Mouse (Mus musculus) ES-E14 (cell line): ENCODE data around the gene Itpr2. TPM values are rescaled to one million over a fixed set of nuclear protein-coding genes. Genes with fewer than 3 reads are reported as not detected.

ENCODE experiments used
- DNase-seq: peaks from one replicate; pipeline ENCODE4 v3.0.0-alpha.2; 2013; ENCODE audit warnings: low read depth, low spot score
- H3K27ac ChIP-seq: 2 replicates; pipeline ENCODE4 v1.5.1; 2012; ENCODE audit warnings: low read depth, mild to moderate bottlenecking, low read length, moderate library complexity, mixed read lengths; ENCODE audit not compliant: poor library complexity, insufficient read depth, severe bottlenecking
- H3K36me3 ChIP-seq: 2 replicates; pipeline ENCODE4 v1.6.1; 2012; ENCODE audit warnings: mild to moderate bottlenecking, low read length, moderate library complexity, mixed read lengths; ENCODE audit not compliant: control insufficient read depth, poor library complexity, insufficient read depth, severe bottlenecking
- H3K4me1 ChIP-seq, 2 experiments: fragments of 150-350 bp in 1 of 2; sonication (generic) in 1 of 2; 2 replicates each; pipeline ENCODE4 v1.6.1; 2012; ENCODE audit warnings: low read length in 2 of 2, mild to moderate bottlenecking in 1 of 2, mixed read lengths in 1 of 2; ENCODE audit not compliant: control insufficient read depth in 2 of 2, insufficient read depth in 2 of 2, poor library complexity in 1 of 2
- H3K4me3 ChIP-seq, 2 experiments: fragments of 150-350 bp in 1 of 2; sonication (generic) in 1 of 2; 2 replicates each; pipeline ENCODE4 v1.5.1; 2012; ENCODE audit warnings: low read length in 2 of 2, low read depth in 1 of 2, mild to moderate bottlenecking in 1 of 2, mixed read lengths in 1 of 2; ENCODE audit not compliant: insufficient read depth in 1 of 2, poor library complexity in 1 of 2, severe bottlenecking in 1 of 2
- H3K9ac ChIP-seq: 2 replicates; pipeline ENCODE4 v1.6.1; 2012; ENCODE audit warnings: low read depth, mild to moderate bottlenecking, low read length, mixed read lengths; ENCODE audit not compliant: poor library complexity, insufficient read depth, severe bottlenecking
- H3K9me3 ChIP-seq: fragments of 150-350 bp; sonication (generic); 2 replicates; pipeline ENCODE4 v1.6.1; 2012; ENCODE audit warnings: low read depth, mild to moderate bottlenecking, low read length; ENCODE audit not compliant: control insufficient read depth, insufficient read depth
- CHD2 ChIP-seq: IDR thresholded peaks from 2 replicates; pipeline ENCODE4 v1.6.1; 2014; ENCODE audit warnings: mild to moderate bottlenecking, low read depth, low read length, inconsistent platforms
- HCFC1 ChIP-seq: IDR thresholded peaks from 2 replicates; pipeline ENCODE4 v1.6.1; 2012; ENCODE audit warnings: low read length, inconsistent platforms, borderline replicate concordance; ENCODE audit not compliant: insufficient read depth
- MAFK ChIP-seq: IDR thresholded peaks from 2 replicates; pipeline ENCODE4 v1.6.1; 2014; ENCODE audit warnings: mild to moderate bottlenecking, low read depth, low read length, inconsistent platforms; ENCODE audit not compliant: insufficient read depth
- ZC3H11A ChIP-seq: IDR thresholded peaks from 2 replicates; pipeline ENCODE4 v1.6.1; 2012; ENCODE audit warnings: low read depth, mild to moderate bottlenecking, inconsistent platforms, low read length, borderline replicate concordance
- ZNF384 ChIP-seq: IDR thresholded peaks from 2 replicates; pipeline ENCODE4 v1.6.1; 2012; ENCODE audit warnings: low read depth, low read length, inconsistent platforms
- in situ Hi-C, 2 experiments: fragments of 600-800 bp; cut with MboI; formaldehyde crosslinking; loops; one replicate each; pipeline ENCODE4 v1.15.1; 2025; ENCODE audit warnings: low sequenced_read_pairs in 2 of 2, inconsistent platforms in 1 of 2; ENCODE audit not compliant: unreplicated experiment in 2 of 2
- total RNA-seq: library from RNA; depleted of rRNA; stranded (reverse); fragments of 300-350 nt; gene quantifications from 2 replicates; pipeline ENCODE4 v1.2.3, GENCODE M21; 2012

The Itpr2 gene
- total RNA-seq, 1 experiment, result 1.5 TPM

GRCm38 (mm10) chr6:146488749-146489148, 13.3 kb downstream of the Itpr2 start:
- no peak overlapping the region for H3K9ac ChIP-seq
- no peaks in the 10 kb centered on the region for H3K36me3 ChIP-seq
- H3K9me3 ChIP-seq, result no peaks in the 10 kb centered on the region
- TF ChIP-seq ZNF384, result no peak
- no peaks in the 10 kb centered on the region for H3K4me1 ChIP-seq
- H3K27ac ChIP-seq, result no peak overlapping the region
- in situ Hi-C loops, result no loop called here
- no peak overlapping the region for H3K4me3 ChIP-seq
- DNase-seq, result no peak

DNA sequence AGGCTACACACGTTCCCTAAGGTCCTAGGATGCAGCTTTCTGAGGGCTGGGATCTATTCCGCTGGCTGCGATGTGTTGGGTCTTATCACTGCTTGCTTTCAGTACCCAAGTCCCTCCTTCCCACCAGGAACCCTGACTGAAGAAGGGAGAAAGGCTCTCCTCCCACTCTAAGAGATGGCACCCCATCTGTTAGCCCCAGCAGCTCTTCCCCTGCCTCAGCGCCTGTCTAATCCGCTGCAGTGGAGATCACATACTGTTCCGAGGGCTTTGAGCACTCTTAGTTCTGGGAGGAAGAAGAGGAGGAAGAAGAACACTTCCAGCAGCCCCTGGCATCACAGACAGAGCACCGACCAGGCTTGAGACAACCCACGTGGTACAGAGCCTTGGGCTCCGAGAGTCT, 14.9 kb downstream of the Itpr2 start:
- DNase-seq, result no peak
- no peaks in the 10 kb centered on the region for H3K4me1 ChIP-seq
- no peak overlapping the region for H3K4me3 ChIP-seq
- no peaks in the 10 kb centered on the region for H3K36me3 ChIP-seq
- H3K27ac ChIP-seq, result no peak overlapping the region
- no peaks in the 10 kb centered on the region for H3K9me3 ChIP-seq
- H3K9ac ChIP-seq, result no peak overlapping the region
- in situ Hi-C loops, result no loop called here
- TF ChIP-seq CHD2, result no peak
- no peak for TF ChIP-seq ZNF384
- no peak for TF ChIP-seq MAFK
- no peak for TF ChIP-seq ZC3H11A
- no peak for TF ChIP-seq HCFC1

GRCm38 (mm10) chr6:146486073-146486472, 15.9 kb downstream of the Itpr2 start:
- Histone ChIP-seq H3K4me3 (no peak overlapping the region), H3K9me3 (no peaks in the 10 kb centered on the region), H3K36me3 (no peaks in the 10 kb centered on the region), H3K27ac (no peak overlapping the region), H3K9ac (no peak overlapping the region), H3K4me1 (no peaks in the 10 kb centered on the region)
- in situ Hi-C loops, result no loop called here
- TF ChIP-seq MAFK, result no peak
- no peak for DNase-seq

- no peak for DNase-seq
- TF ChIP-seq MAFK, result no peak
- H3K4me1 ChIP-seq, result no peaks in the 10 kb centered on the region
- no peak overlapping the region for H3K27ac ChIP-seq
- H3K9me3 ChIP-seq, result no peaks in the 10 kb centered on the region
- H3K4me3 ChIP-seq, result no peak overlapping the region
- in situ Hi-C loops, result no loop called here
- H3K9ac ChIP-seq, result no peak overlapping the region
- H3K36me3 ChIP-seq, result no peaks in the 10 kb centered on the region
Measured at GRCm38 (mm10) chr6:146481441-146481840, 20.6 kb downstream of the Itpr2 start.

DNA sequence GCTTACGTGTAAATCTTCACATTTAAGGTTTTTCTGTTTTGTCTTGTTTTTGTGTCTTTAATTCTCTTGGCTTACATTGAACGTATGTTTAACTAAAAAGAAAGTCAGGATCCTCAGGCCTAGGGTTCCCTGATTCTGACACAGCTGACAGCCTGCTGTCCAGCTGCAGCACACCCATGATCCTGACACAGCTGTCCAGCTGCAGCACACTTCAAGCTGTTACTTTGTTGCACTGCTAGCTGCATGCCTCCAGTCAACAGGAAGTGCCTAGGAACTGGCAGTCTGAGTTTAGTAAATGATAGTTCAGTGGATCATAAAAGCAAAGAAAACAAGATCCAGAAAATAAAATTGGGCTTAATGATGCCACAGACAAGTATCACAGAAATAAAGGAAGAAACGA, 21.1 kb downstream of the Itpr2 start:
- Histone ChIP-seq H3K9ac (no peak overlapping the region), H3K36me3 (no peaks in the 10 kb centered on the region), H3K9me3 (no peaks in the 10 kb centered on the region), H3K4me1 (no peaks in the 10 kb centered on the region), H3K4me3 (no peak overlapping the region), H3K27ac (no peak overlapping the region)
- in situ Hi-C loops, result no loop called here
- TF ChIP-seq MAFK (no peak), CHD2 (no peak), ZC3H11A (no peak)
- DNase-seq, result no peak
